Mouse (Mus musculus) monocyte, adult 2 months (primary cell): ENCODE measurements around the gene Limch1.

Experiments used
- DNase-seq, 2 experiments: peaks; one replicate each; pipeline ENCODE4 v3.0.0; 2022; ENCODE audit warnings: low spot score in 2 of 2, low read depth in 1 of 2

Limch1 gene

GRCm38 (mm10) chr5:66825586-66825985 lies 80.0 kb downstream of the Limch1 start:
- no peak for DNase-seq

GRCm38 (mm10) chr5:66826844-66827243 lies 81.2 kb downstream of the Limch1 start:
- no peak for DNase-seq

GRCm38 (mm10) chr5:66829505-66829904 lies 83.9 kb downstream of the Limch1 start:
- DNase-seq = no peak

- DNase-seq = no peak
These were observed 84.6 kb downstream of the Limch1 start for GRCm38 (mm10) chr5:66830206-66830605.

GRCm38 (mm10) chr5:66834756-66835155 lies 89.1 kb downstream of the Limch1 start:
- DNase-seq = no peak

- DNase-seq = no peak
These were observed 91.3 kb downstream of the Limch1 start for GRCm38 (mm10) chr5:66836892-66837291.

- no peak for DNase-seq
These were observed 96.3 kb downstream of the Limch1 start for GRCm38 (mm10) chr5:66841971-66842370.

- DNase-seq = no peak
These were observed 97.1 kb downstream of the Limch1 start for GRCm38 (mm10) chr5:66842776-66843175.

GRCm38 (mm10) chr5:66848136-66848535 lies 102.5 kb downstream of the Limch1 start:
- no peak for DNase-seq

GRCm38 (mm10) chr5:66849148-66849547 lies 103.5 kb downstream of the Limch1 start:
- no peak for DNase-seq

- no peak for DNase-seq
These were observed 105.2 kb downstream of the Limch1 start for GRCm38 (mm10) chr5:66850721-66851251.

- no peak for DNase-seq
These were observed 106.1 kb downstream of the Limch1 start for GRCm38 (mm10) chr5:66851708-66852107.

GRCm38 (mm10) chr5:66854263-66854662 lies 108.6 kb downstream of the Limch1 start:
- no peak for DNase-seq

GRCm38 (mm10) chr5:66855358-66856107 lies 109.9 kb downstream of the Limch1 start:
- no peak for DNase-seq

GRCm38 (mm10) chr5:66859506-66859905 lies 113.9 kb downstream of the Limch1 start:
- no peak for DNase-seq

GRCm38 (mm10) chr5:66861232-66862035 lies 115.8 kb downstream of the Limch1 start:
- no peak for DNase-seq

- no peak for DNase-seq
These were observed 116.5 kb downstream of the Limch1 start for GRCm38 (mm10) chr5:66862151-66862550.

- no peak for DNase-seq
These were observed 119.6 kb downstream of the Limch1 start for GRCm38 (mm10) chr5:66865229-66865628.

- no peak for DNase-seq
These were observed 120.4 kb downstream of the Limch1 start for GRCm38 (mm10) chr5:66866019-66866418.

GRCm38 (mm10) chr5:66869545-66869944 lies 123.9 kb downstream of the Limch1 start:
- no peak for DNase-seq

- DNase-seq = no peak
These were observed 126.0 kb downstream of the Limch1 start for GRCm38 (mm10) chr5:66871521-66872050.

GRCm38 (mm10) chr5:66872053-66872452 lies 126.4 kb downstream of the Limch1 start:
- no peak for DNase-seq
